Comparison of ENCODE assay signal across 8 mouse cellular contexts in the genomic region with DNA sequence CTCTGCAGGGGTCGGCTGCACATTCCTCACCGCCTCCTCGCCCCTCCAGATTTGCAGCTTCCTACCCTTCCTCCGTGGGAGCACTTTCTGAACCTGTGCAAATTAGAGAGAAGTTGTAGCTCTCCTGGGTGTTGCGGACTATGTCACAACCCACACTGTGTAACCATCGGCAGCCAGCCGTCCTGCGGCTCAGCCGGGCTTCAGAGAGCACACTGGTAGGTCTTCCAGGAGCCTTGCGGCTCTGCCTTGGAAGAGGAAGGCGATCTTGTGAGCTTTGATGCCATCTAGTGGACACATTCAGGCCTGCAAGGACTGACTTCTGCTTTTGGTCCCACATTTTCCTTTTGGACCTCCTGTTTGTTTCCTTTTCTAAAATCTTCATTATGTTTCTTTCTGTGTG. TPM values are rescaled to one million over a fixed set of nuclear protein-coding genes. Genes with fewer than 3 reads are reported as not detected.
DNase-seq lines count a peak whose midpoint lies in the region; ATAC-seq and TF ChIP-seq lines count a peak whose summit lies in the region.

No protein-coding gene starts in this region.

- no peaks in the 10 kb centered on the region for H3K9me3 ChIP-seq in G1E (replicated peaks)
- H3K9me3 ChIP-seq in forebrain, postnatal 0 days (ENCODE audit: low read length): no peaks in the 10 kb centered on the region
- H3K9me3 ChIP-seq in lung, embryonic 15.5 days: no peaks in the 10 kb centered on the region

- H3K9ac ChIP-seq in forebrain, postnatal 0 days: peak overlapping the region; percentile 45
- H3K9ac ChIP-seq in lung, embryonic 15.5 days: peak overlapping the region; percentile 42

- H3K36me3 ChIP-seq in G1E (replicated peaks): no peaks in the 10 kb centered on the region
- H3K36me3 ChIP-seq in forebrain, postnatal 0 days (ENCODE audit: insufficient read depth): no peaks in the 10 kb centered on the region
- no peaks in the 10 kb centered on the region for H3K36me3 ChIP-seq in lung, embryonic 15.5 days
- H3K36me3 ChIP-seq in thymus, adult 2 months (ENCODE audit: control insufficient read depth, insufficient read depth, low read length): no peaks in the 10 kb centered on the region

- no peak overlapping the region for H3K27ac ChIP-seq in forebrain, postnatal 0 days (ENCODE audit: low read depth, low read length)
- no peak overlapping the region for H3K27ac ChIP-seq in lung, embryonic 15.5 days
- no peak overlapping the region for H3K27ac ChIP-seq in thymus, adult 2 months (ENCODE audit: control insufficient read depth, insufficient read depth, low read length)

- peaks cover 31% of the 10 kb centered on the region for H3K4me1 ChIP-seq in G1E (ENCODE audit: insufficient read depth, low read depth, low read length)
- 0 out of 2 replicates have a peak, but pooled peaks cover 3% of the 10 kb centered on the region for H3K4me1 ChIP-seq in forebrain, postnatal 0 days (ENCODE audit: insufficient read depth)
- H3K4me1 ChIP-seq in lung, embryonic 15.5 days: peaks cover 23% of the 10 kb centered on the region
- H3K4me1 ChIP-seq in thymus, adult 2 months (replicated peaks; ENCODE audit: control insufficient read depth, insufficient read depth, low read length): peaks cover 39% of the 10 kb centered on the region

- peak; percentile 71 for TF ChIP-seq CTCF in G1E (IDR thresholded peaks at IDR 0.05; ENCODE audit: low read depth, low read length)
- TF ChIP-seq CTCF in forebrain, postnatal 0 days (IDR thresholded peaks at IDR 0.05; ENCODE audit: low read depth): peak; percentile 95
- peak; percentile 64; the same call in 1 of the 2 replicates for TF ChIP-seq CTCF in thymus, adult 2 months (IDR thresholded peaks at IDR 0.05; ENCODE audit: borderline replicate concordance, control insufficient read depth, extremely low read depth, insufficient read depth, low read length, poor library complexity)

- DNase-seq in G1E (ENCODE audit: low spot score): peak; percentile 69
- peak; percentile 85 to 88 for DNase-seq in cerebellum, adult 18-20 months
- DNase-seq in forebrain, postnatal 0 days: peak; percentile 92
- DNase-seq in layer of hippocampus, adult 9-10 months (ENCODE audit: low spot score): peak; percentile 84
- DNase-seq in ovary, adult 18-20 months (ENCODE audit: low spot score): peak; percentile 79
- peak; percentile 82 for DNase-seq in thymus, adult 2 months

- no peak for ATAC-seq in G1E (ENCODE audit: extremely low read depth, insufficient number of reproducible peaks, low FRiP score, poor library complexity, severe bottlenecking)
- peak; percentile 70 for ATAC-seq in forebrain, postnatal 0 days
- ATAC-seq in hematopoietic stem cell, adult 5-6 weeks (replicated peaks in 1 of 2; ENCODE audit: insufficient read depth in 1 of 2, low FRiP score in 2 of 2, low TSS enrichment in 1 of 2, low read depth in 1 of 2, poor library complexity in 2 of 2, severe bottlenecking in 2 of 2): peak; percentile 75 to 78
- peak; percentile 71; the same call in 1 of the 2 replicates for ATAC-seq in lung, embryonic 15.5 days (ENCODE audit: borderline replicate concordance, extremely low read depth, low FRiP score, low TSS enrichment)

- TF ChIP-seq POLR2A in thymus, adult 2 months (IDR thresholded peaks at IDR 0.05; ENCODE audit: control insufficient read depth, extremely low read depth, insufficient read depth, low read length, poor library complexity): no peak

- H3K4me3 ChIP-seq in G1E (ENCODE audit: low read depth, low read length): peak overlapping the region; percentile 16; the same call in 1 of the 2 replicates
- peak overlapping the region; percentile 41 for H3K4me3 ChIP-seq in forebrain, postnatal 0 days (ENCODE audit: low read depth, low read length)
- peak overlapping the region; percentile 43 for H3K4me3 ChIP-seq in lung, embryonic 15.5 days
- H3K4me3 ChIP-seq in thymus, adult 2 months (ENCODE audit: control insufficient read depth, insufficient read depth, low read length): peak overlapping the region; percentile 16; the same call in 1 of the 2 replicates

- 2% methylated on average over 11 of the region's 11 CpGs for WGBS in forebrain, postnatal 0 days
- 0% methylated on average over 11 of the region's 11 CpGs for WGBS in lung, embryonic 15.5 days
- WGBS in thymus, adult 2 months: 11% methylated on average over 11 of the region's 11 CpGs

- peak overlapping the region; percentile 75 for H3K4me2 ChIP-seq in forebrain, postnatal 0 days (ENCODE audit: low read depth)
- H3K4me2 ChIP-seq in lung, embryonic 15.5 days: peak overlapping the region; percentile 89

- H3K27me3 ChIP-seq in G1E (ENCODE audit: insufficient read depth, low read length): peaks cover 42% of the 10 kb centered on the region
- H3K27me3 ChIP-seq in forebrain, postnatal 0 days (ENCODE audit: insufficient read depth, low read length): peaks cover 4% of the 10 kb centered on the region; the same call in 1 of the 2 replicates
- H3K27me3 ChIP-seq in lung, embryonic 15.5 days: no peaks in the 10 kb centered on the region; the same call in 1 of the 2 replicates
- H3K27me3 ChIP-seq in thymus, adult 2 months (ENCODE audit: control insufficient read depth, insufficient read depth, low read length): no peaks in the 10 kb centered on the region; the same call in 1 of the 2 replicates

RNA-seq across cellular contexts. Expression of a gene that starts 38.0 kb away (rescaled TPM):
- 34.9 and 39.0 TPM in 2 replicates for total RNA-seq in G1E (2014; fragmentation: Nextera tagmentation)
- 47.7 and 57.1 TPM in 2 replicates for total RNA-seq in G1E (2017)
- 8.2 and 9.0 TPM in 2 replicates for polyA plus RNA-seq in G1E (2012)
- 27.9 and 37.6 TPM in 2 replicates for total RNA-seq in forebrain, postnatal 0 days (2014; rRNA removed)
- polyA plus RNA-seq in forebrain, postnatal 0 days (2015; fragmentation: Nextera tagmentation; extraction: Ambion mirVana): 10.6 and 16.1 TPM in 2 replicates
- 51.2 and 60.1 TPM in 2 replicates for total RNA-seq in hematopoietic stem cell, adult 5-6 weeks (2017)
- polyA plus RNA-seq in lung, embryonic 15.5 days (2015; fragmentation: Nextera tagmentation; extraction: Ambion mirVana): 22.1 and 22.6 TPM in 2 replicates
- 14.8 and 16.7 TPM in 2 replicates for polyA plus RNA-seq in thymus, adult 2 months (2012; rRNA removed)

RNA-seq across cellular contexts. Expression of a gene that starts 49.9 kb away (rescaled TPM):
- total RNA-seq in G1E (2014; fragmentation: Nextera tagmentation) (1,182 and 1,327 TPM in 2 replicates), G1E (2017) (2,511 and 3,138 TPM in 2 replicates)
- polyA plus RNA-seq in G1E (2012): 1,136 and 1,527 TPM in 2 replicates
- total RNA-seq in forebrain, postnatal 0 days (2014; rRNA removed): 3,418 and 3,587 TPM in 2 replicates
- 2,464 and 2,886 TPM in 2 replicates for polyA plus RNA-seq in forebrain, postnatal 0 days (2015; fragmentation: Nextera tagmentation; extraction: Ambion mirVana)
- total RNA-seq in hematopoietic stem cell, adult 5-6 weeks (2017): 1,757 and 2,309 TPM in 2 replicates
- 2,468 and 2,584 TPM in 2 replicates for polyA plus RNA-seq in lung, embryonic 15.5 days (2015; fragmentation: Nextera tagmentation; extraction: Ambion mirVana)
- 750 and 796 TPM in 2 replicates for polyA plus RNA-seq in thymus, adult 2 months (2012; rRNA removed)
